Mouse (Mus musculus): ENCODE data around the gene Apol7c.
"Not testable (repeated sequence)": the region's sequence is repeated elsewhere in the genome, so short reads cannot be mapped to it uniquely, and the experiment has no call there.

GRCm38 (mm10) chr15:77476693-77477092, 56.4 kb downstream of the Apol7c start, which contains the start of gene Apol10a:
- TF ChIP-seq CTCF, POLR2A (IDR thresholded peaks at IDR 0.05; ENCODE audit: insufficient read depth, low read depth, low read length): not testable (repeated sequence)
